Mouse (Mus musculus) stomach, postnatal 0 days (tissue): Measurements from ENCODE around the gene Ephb4.

Experiments
- CTCF ChIP-seq: IDR thresholded peaks from 2 replicates; pipeline ENCODE4 v1.5.1; 2016; ENCODE audit warnings: antibody characterized with exemption, low read depth, mild to moderate bottlenecking, moderate library complexity
- EP300 ChIP-seq: optimal IDR thresholded peaks from 2 replicates; pipeline ENCODE3; 2016; ENCODE audit warnings: antibody characterized with exemption

- TF ChIP-seq CTCF = no peak
- no peak for TF ChIP-seq EP300
These were observed 44.1 kb upstream of the Ephb4 start for GRCm38 (mm10) chr5:137305822-137306221.
